Comparison of ENCODE assay signal across 35 mouse cellular contexts in the genomic region with DNA sequence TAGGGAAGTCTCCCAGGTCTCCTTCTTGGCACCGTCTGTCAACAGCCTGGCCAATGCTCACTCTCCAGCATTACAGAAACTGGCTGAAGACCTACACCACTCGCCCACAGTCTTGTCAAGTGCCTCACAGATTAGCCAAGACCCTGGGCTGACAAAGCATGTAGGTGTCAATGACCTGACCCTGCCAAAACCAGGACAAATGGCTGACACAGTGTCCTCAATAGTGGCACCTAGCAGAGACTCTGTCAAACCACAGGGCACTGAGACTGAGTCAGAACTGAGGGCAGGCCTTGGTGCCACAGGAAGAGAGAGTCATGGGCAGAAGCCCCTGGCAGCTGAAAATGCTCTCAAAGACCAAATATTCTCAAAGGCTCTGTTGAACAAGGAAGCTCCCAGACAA. TPM values are rescaled to one million over a fixed set of nuclear protein-coding genes. Genes with fewer than 3 reads are reported as not detected.
DNase-seq lines count a peak whose midpoint lies in the region.
"Had no signal": no experiment of that assay in that cellular context is flagged by ENCODE, and none has a peak within 500 bp of the region (broad histone marks: within the 10 kb centered on the region; RNA-seq: fewer than 3 reads in every experiment).

No protein-coding gene starts in this region.

- H3K27me3 ChIP-seq in limb, embryonic 10.5 days (ENCODE audit: low read depth, poor library complexity, severe bottlenecking), result peaks cover 5% of the 10 kb centered on the region; the same call in 1 of the 2 replicates
- no peaks in the 10 kb centered on the region for H3K27me3 ChIP-seq in splenic B cell, adult 2 months (ENCODE audit: control insufficient read depth, insufficient read depth, low read length, poor library complexity, severe bottlenecking)

- no peak overlapping the region for H3K4me3 ChIP-seq in limb, embryonic 10.5 days
- H3K4me3 ChIP-seq: forebrain, embryonic 10.5 days; forebrain, embryonic 13.5 days; heart, adult 2 months; heart, embryonic 10.5 days; heart, embryonic 13.5 days had no signal

- H3K9me3 ChIP-seq in limb, embryonic 10.5 days (replicated peaks), result no peaks in the 10 kb centered on the region
- H3K9me3 ChIP-seq: forebrain, embryonic 10.5 days; forebrain, embryonic 13.5 days; heart, embryonic 10.5 days; heart, embryonic 13.5 days had no signal

- 0 out of 2 replicates have a peak overlapping the region, but pooled peaks have one; percentile 47 for H3K27ac ChIP-seq in limb, embryonic 10.5 days
- H3K27ac ChIP-seq: forebrain, embryonic 10.5 days; forebrain, embryonic 13.5 days; heart, adult 2 months; heart, embryonic 10.5 days; heart, embryonic 13.5 days; hindbrain, embryonic 14.5 days; hindbrain, postnatal 0 days had no signal

- DNase-seq in adrenal gland, adult 8-10 months, result peak; percentile 45
- DNase-seq in adrenal gland, postnatal 14 days, result no peak
- DNase-seq in heart, adult 11 months, result peak; percentile 87
- DNase-seq in heart, adult 18-20 months, result no peak
- no peak for DNase-seq in limb, embryonic 10.5 days (ENCODE audit: low spot score)
- peak; percentile 35 for DNase-seq in splenic B cell, adult 2 months (ENCODE audit: low read depth, low spot score)
- DNase-seq in urinary bladder, postnatal 10 days (ENCODE audit: low spot score), result no peak
- DNase-seq: cerebellum, adult 11-12 months; cerebellum, adult 8-10 months; cerebellum, postnatal 10 days; cerebellum, postnatal 36 days; heart, adult 2 months; heart, postnatal 14 days; heart, postnatal 4 days; kidney, adult 18-20 months had no signal

- no peaks in the 10 kb centered on the region for H3K36me3 ChIP-seq in limb, embryonic 10.5 days
- H3K36me3 ChIP-seq in splenic B cell, adult 2 months (ENCODE audit: control insufficient read depth, insufficient read depth, low read length, poor library complexity, severe bottlenecking), result no peaks in the 10 kb centered on the region
- H3K36me3 ChIP-seq: forebrain, embryonic 10.5 days; heart, embryonic 10.5 days; heart, embryonic 13.5 days had no signal

- WGBS in limb, embryonic 10.5 days, result 52% methylated on average over 2 of the region's 2 CpGs

- H3K4me1 ChIP-seq in limb, embryonic 10.5 days, result peaks cover 9% of the 10 kb centered on the region
- H3K4me1 ChIP-seq: heart, embryonic 13.5 days had no signal

RNA-seq across cellular contexts. Expression of a gene that starts 3.3 kb away (rescaled TPM):
- not detected for total RNA-seq in adrenal gland, adult 8-10 months (2022)
- 0.70 TPM in 1 of 2 replicates, not detected in the other for total RNA-seq in adrenal gland, postnatal 14 days (2021)
- not detected for total RNA-seq in heart, adult 18-20 months (2021)
- polyA plus RNA-seq in limb, embryonic 10.5 days (2016; fragmentation: Nextera tagmentation; extraction: Ambion mirVana), result not detected in 2 replicates
- total RNA-seq: gastrocnemius, adult 18-20 months; gastrocnemius, postnatal 4 days; heart, adult 2 months; heart, postnatal 14 days; heart, postnatal 4 days; hindbrain, postnatal 0 days had no signal
- polyA plus RNA-seq: brain, embryonic 14.5 days; C2C12; CD4-positive, CD25-positive, alpha-beta regulatory T cell, adult 4 months; cortical plate, adult 2 months; embryonic facial prominence, embryonic 11.5 days; embryonic facial prominence, embryonic 14.5 days; forebrain, embryonic 10.5 days; forebrain, embryonic 13.5 days; forebrain, embryonic 16.5 days; heart, adult 2 months; heart, embryonic 10.5 days; heart, embryonic 13.5 days; heart, embryonic 16.5 days; hindbrain, embryonic 11.5 days; hindbrain, embryonic 14.5 days; hindbrain, postnatal 0 days had no signal

RNA-seq across cellular contexts. Expression of a gene that starts 8.4 kb away (rescaled TPM):
- total RNA-seq in adrenal gland, adult 8-10 months (2022), result under 1 TPM; 0.26 to 0.86 (median 0.30) TPM
- total RNA-seq in adrenal gland, postnatal 14 days (2021), result 1.9 TPM in 2 replicates
- 1 to 10 TPM; 1.4 to 2.0 TPM for total RNA-seq in heart, adult 18-20 months (2021)
- polyA plus RNA-seq in limb, embryonic 10.5 days (2016; fragmentation: Nextera tagmentation; extraction: Ambion mirVana), result 0.10 and 0.25 TPM in 2 replicates
- polyA plus RNA-seq: heart, embryonic 13.5 days had no signal

RNA-seq across cellular contexts. Expression of a gene that starts 11.8 kb away (rescaled TPM):
- total RNA-seq in adrenal gland, adult 8-10 months (2022), result under 1 TPM in 3 of 4 experiments, not detected in 1; 0.07 to 0.09 (median 0.08) TPM
- 0.11 and 0.19 TPM in 2 replicates for total RNA-seq in adrenal gland, postnatal 14 days (2021)
- under 1 TPM in 1 of 2 experiments, not detected in 1; 0.05 TPM for total RNA-seq in heart, adult 18-20 months (2021)
- not detected in 2 replicates for polyA plus RNA-seq in limb, embryonic 10.5 days (2016; fragmentation: Nextera tagmentation; extraction: Ambion mirVana)
- total RNA-seq: gastrocnemius, adult 18-20 months; gastrocnemius, postnatal 4 days; heart, adult 2 months; MEL had no signal
- polyA plus RNA-seq: embryonic facial prominence, embryonic 11.5 days; embryonic facial prominence, embryonic 14.5 days; heart, embryonic 10.5 days; heart, embryonic 13.5 days; inflammation-experienced regulatory T-cells, adult 6 months; intestine, embryonic 16.5 days had no signal

RNA-seq across cellular contexts. Expression of a gene that starts 16.3 kb away (rescaled TPM):
- total RNA-seq in adrenal gland, adult 8-10 months (2022), result 100 to 1,000 TPM; 187 to 329 (median 253) TPM
- 165 and 174 TPM in 2 replicates for total RNA-seq in adrenal gland, postnatal 14 days (2021)
- 100 to 1,000 TPM; 129 to 138 TPM for total RNA-seq in heart, adult 18-20 months (2021)
- 69.0 and 80.6 TPM in 2 replicates for polyA plus RNA-seq in limb, embryonic 10.5 days (2016; fragmentation: Nextera tagmentation; extraction: Ambion mirVana)

RNA-seq across cellular contexts. Expression of a gene that starts 39.4 kb away (rescaled TPM):
- total RNA-seq in adrenal gland, adult 8-10 months (2022), result 10 to 100 TPM; 59.6 to 90.1 (median 74.4) TPM
- total RNA-seq in adrenal gland, postnatal 14 days (2021), result 56.2 and 75.1 TPM in 2 replicates
- total RNA-seq in heart, adult 18-20 months (2021), result 10 to 100 TPM; 40.3 to 49.2 TPM
- polyA plus RNA-seq in limb, embryonic 10.5 days (2016; fragmentation: Nextera tagmentation; extraction: Ambion mirVana), result 7.1 and 10.8 TPM in 2 replicates

Comparison
In these comparisons a context has a peak if more than half of its experiments do, and no peak if none do; other contexts are left out.
1. DNase-seq: peak in adrenal gland, adult 8-10 months (single experiment), heart, adult 11 months (single experiment) and splenic B cell, adult 2 months (single experiment); none in adrenal gland, postnatal 14 days (single experiment), heart, adult 18-20 months (0 of 2), limb, embryonic 10.5 days (single experiment) and urinary bladder, postnatal 10 days (single experiment).